Mouse (Mus musculus): Measurements from ENCODE around the gene Nae1.

DNA sequence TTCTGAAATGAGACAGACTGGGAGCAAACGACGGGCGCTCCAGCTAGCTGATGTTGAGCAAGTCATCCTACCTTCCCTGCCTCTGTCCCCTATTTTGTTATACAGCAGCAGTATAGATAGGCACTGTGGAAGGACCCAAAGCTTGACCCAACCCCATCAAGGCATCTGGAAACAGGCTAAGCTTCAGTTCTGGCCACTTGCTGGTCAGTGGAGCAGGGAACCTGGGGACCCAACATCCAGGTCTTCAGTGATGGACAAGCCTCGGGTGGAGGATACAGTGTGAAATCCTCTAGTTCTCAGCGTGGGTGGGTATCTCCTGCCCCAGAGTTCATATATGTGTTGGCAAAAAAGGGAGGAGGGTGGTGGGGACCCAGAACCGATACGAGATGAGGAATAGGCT is 5.8 kb upstream of the Nae1 start:
- no peak for TF ChIP-seq MYC (IDR thresholded peaks at IDR 0.05; ENCODE audit: low read depth, low read length)
- no peak for TF ChIP-seq E2F4 (IDR thresholded peaks at IDR 0.05; ENCODE audit: insufficient replicate concordance, low read depth, low read length)
- TF ChIP-seq KAT2A (IDR thresholded peaks at IDR 0.05; ENCODE audit: insufficient replicate concordance, low read length): no peak
- no peak for TF ChIP-seq MEF2A (IDR thresholded peaks at IDR 0.05; ENCODE audit: borderline replicate concordance, low read depth, low read length)
- no peak for TF ChIP-seq RAD21 (IDR thresholded peaks at IDR 0.05; ENCODE audit: low read depth, low read length)
- no peak for TF ChIP-seq EP300 (IDR thresholded peaks at IDR 0.05; ENCODE audit: low read length)
- TF ChIP-seq CHD2 (IDR thresholded peaks at IDR 0.05; ENCODE audit: low read length): no peak
- TF ChIP-seq SIN3A (IDR thresholded peaks at IDR 0.05; ENCODE audit: low read length): no peak
- no peak for TF ChIP-seq USF2 (conservative IDR thresholded peaks at IDR 0.05; ENCODE audit: low read depth, low read length)
- TF ChIP-seq SMC3 (IDR thresholded peaks at IDR 0.05; ENCODE audit: low read depth, low read length): no peak
- TF ChIP-seq USF1 (IDR thresholded peaks at IDR 0.05; ENCODE audit: low read depth, low read length): no peak
- TF ChIP-seq POLR2AphosphoS2 (IDR thresholded peaks at IDR 0.05; ENCODE audit: low read depth, low read length): no peak
- TF ChIP-seq MXI1 (IDR thresholded peaks at IDR 0.05; ENCODE audit: low read depth, low read length): no peak
- no peak for TF ChIP-seq UBTF (IDR thresholded peaks at IDR 0.05; ENCODE audit: low read depth, low read length)
